ENCODE assay signal across 9 mouse cellular contexts in the genomic region with DNA sequence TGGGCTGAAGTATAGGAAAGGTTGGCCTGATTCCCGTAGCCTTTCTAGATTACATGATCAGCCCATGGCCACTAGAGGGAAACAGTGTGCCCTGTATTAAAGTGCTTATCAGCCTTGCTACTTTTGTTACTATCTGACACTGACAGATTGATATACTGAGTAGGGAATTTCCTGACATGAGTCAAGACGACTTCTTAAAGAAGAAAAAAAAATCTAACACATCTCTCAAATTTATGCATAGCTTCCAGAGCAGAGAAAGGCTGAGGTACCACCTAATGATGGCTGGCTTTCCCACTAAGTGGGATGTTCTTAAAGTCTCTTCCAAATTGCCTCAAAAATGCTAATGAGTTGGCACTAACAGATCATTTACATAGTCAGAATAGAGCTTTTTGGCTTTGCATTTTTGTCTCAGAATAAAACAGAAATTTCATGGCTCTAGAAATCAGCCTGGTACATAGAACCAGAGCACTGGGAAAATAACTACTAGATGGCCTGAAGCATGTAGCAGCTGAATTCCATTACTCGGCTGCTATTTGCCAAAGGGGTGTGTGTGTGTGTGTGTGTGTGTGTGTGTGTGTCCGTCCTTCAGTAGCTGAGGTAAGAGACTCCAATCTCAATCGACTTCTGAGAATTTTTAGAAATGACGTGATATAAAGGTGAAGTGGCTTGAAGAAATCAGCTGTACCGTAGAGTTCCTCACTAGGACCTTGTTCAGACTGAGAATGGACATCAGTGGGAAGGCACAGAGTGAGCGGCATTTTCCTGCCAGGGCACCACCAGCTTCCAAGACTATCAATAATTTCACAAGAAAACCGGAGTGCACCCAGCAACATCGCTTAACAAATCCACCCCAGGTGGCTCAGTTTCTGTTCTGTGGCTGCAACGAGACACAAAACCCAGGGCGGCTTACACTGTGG.
A peak's percentile ranks its signal among the peaks of the same experiment; 100 is the strongest.
DNase-seq lines count a peak whose midpoint lies in the region; ATAC-seq and TF ChIP-seq lines count a peak whose summit lies in the region.
"Had no signal": no experiment of that assay in that cellular context is flagged by ENCODE, and none has a peak within 500 bp of the region (broad histone marks: within the 10 kb centered on the region; RNA-seq: fewer than 3 reads in every experiment).

No protein-coding gene starts in this region.

- no peaks in the 10 kb centered on the region for H3K27me3 ChIP-seq in kidney, postnatal 0 days (ENCODE audit: insufficient read depth, low read length)
- H3K27me3 ChIP-seq in midbrain, embryonic 16.5 days (ENCODE audit: control insufficient read depth, insufficient read depth, low read depth, low read length): no peaks in the 10 kb centered on the region
- H3K27me3 ChIP-seq: heart, embryonic 13.5 days had no signal

- TF ChIP-seq CTCF in kidney, postnatal 0 days (IDR thresholded peaks at IDR 0.05; ENCODE audit: low read depth): peak; percentile 82

- H3K9me3 ChIP-seq in kidney, postnatal 0 days (replicated peaks; ENCODE audit: low read length): no peaks in the 10 kb centered on the region
- H3K9me3 ChIP-seq in midbrain, embryonic 16.5 days (replicated peaks; ENCODE audit: control insufficient read depth, low read length, poor library complexity, severe bottlenecking): no peaks in the 10 kb centered on the region
- H3K9me3 ChIP-seq: heart, embryonic 13.5 days had no signal

- ATAC-seq in frontal cortex, adult (ENCODE audit: low TSS enrichment): peak; percentile 93
- no peak for ATAC-seq in kidney, postnatal 0 days (replicated peaks; ENCODE audit: low FRiP score, low read depth)
- peak; percentile 56 for ATAC-seq in midbrain, embryonic 16.5 days

- WGBS in kidney, postnatal 0 days: 78% methylated on average over 12 of the region's 12 CpGs
- WGBS in midbrain, embryonic 16.5 days: 68% methylated on average over 12 of the region's 12 CpGs

- no peak overlapping the region for H3K4me3 ChIP-seq in kidney, postnatal 0 days (replicated peaks; ENCODE audit: low read depth, low read length)
- no peak overlapping the region for H3K4me3 ChIP-seq in midbrain, embryonic 16.5 days (ENCODE audit: low read depth, low read length)
- H3K4me3 ChIP-seq: heart, embryonic 13.5 days had no signal

- H3K4me1 ChIP-seq in kidney, postnatal 0 days (replicated peaks; ENCODE audit: insufficient read depth, low read length): no peaks in the 10 kb centered on the region
- H3K4me1 ChIP-seq in midbrain, embryonic 16.5 days (ENCODE audit: control insufficient read depth, insufficient read depth, low read length): no peaks in the 10 kb centered on the region
- H3K4me1 ChIP-seq: heart, embryonic 13.5 days had no signal

- no peak overlapping the region for H3K4me2 ChIP-seq in kidney, postnatal 0 days (ENCODE audit: low read length)
- no peak overlapping the region for H3K4me2 ChIP-seq in midbrain, embryonic 16.5 days (ENCODE audit: low read length)
- H3K4me2 ChIP-seq: heart, embryonic 13.5 days had no signal

- no peak overlapping the region for H3K9ac ChIP-seq in kidney, postnatal 0 days (ENCODE audit: low read depth, low read length)
- no peak overlapping the region for H3K9ac ChIP-seq in midbrain, embryonic 16.5 days (ENCODE audit: low read depth, low read length)
- H3K9ac ChIP-seq: heart, embryonic 13.5 days had no signal

- no peak for DNase-seq in frontal cortex, postnatal 25 days (ENCODE audit: low spot score in 2 of 2)
- DNase-seq in right cerebral cortex, adult 2 months (ENCODE audit: low spot score in 2 of 2): peak; percentile 57 to 59
- DNase-seq in right cerebral cortex, postnatal 25 days: no peak
- peak; percentile 68 to 69 for DNase-seq in cerebellum, postnatal 14 days
- peak; percentile 69 for DNase-seq in kidney, postnatal 0 days (ENCODE audit: low spot score)
- no peak for DNase-seq in ovary, postnatal 10 days (ENCODE audit: low spot score)

- H3K27ac ChIP-seq in kidney, postnatal 0 days: no peak overlapping the region
- no peak overlapping the region for H3K27ac ChIP-seq in midbrain, embryonic 16.5 days (ENCODE audit: low read length)
- H3K27ac ChIP-seq: heart, embryonic 13.5 days had no signal

- H3K36me3 ChIP-seq in kidney, postnatal 0 days (ENCODE audit: insufficient read depth, low read length): no peaks in the 10 kb centered on the region
- H3K36me3 ChIP-seq in midbrain, embryonic 16.5 days (ENCODE audit: control insufficient read depth, insufficient read depth, low read length): no peaks in the 10 kb centered on the region
- H3K36me3 ChIP-seq: heart, embryonic 13.5 days had no signal

Comparison
In these comparisons a context has a peak if more than half of its experiments do, and no peak if none do; other contexts are left out.
1. DNase-seq: peak in right cerebral cortex, adult 2 months (2 of 2), cerebellum, postnatal 14 days (2 of 2) and kidney, postnatal 0 days (single experiment); none in frontal cortex, postnatal 25 days (0 of 2), right cerebral cortex, postnatal 25 days (single experiment) and ovary, postnatal 10 days (single experiment).